Mouse (Mus musculus): Measurements from ENCODE around the gene Eif3i. TPM values are rescaled to one million over a fixed set of nuclear protein-coding genes. Genes with fewer than 3 reads are reported as not detected.

Eif3i gene
- total RNA-seq, 2 experiments from 2014 or later: 139 to 140 TPM

- intact Hi-C loops (cut with DNase I): no loop called here
- DNase-seq (ENCODE audit: low spot score in 2 of 2): no peak
Observed at GRCm38 (mm10) chr4:129580347-129580746, 20.1 kb downstream of the Eif3i start.

DNA sequence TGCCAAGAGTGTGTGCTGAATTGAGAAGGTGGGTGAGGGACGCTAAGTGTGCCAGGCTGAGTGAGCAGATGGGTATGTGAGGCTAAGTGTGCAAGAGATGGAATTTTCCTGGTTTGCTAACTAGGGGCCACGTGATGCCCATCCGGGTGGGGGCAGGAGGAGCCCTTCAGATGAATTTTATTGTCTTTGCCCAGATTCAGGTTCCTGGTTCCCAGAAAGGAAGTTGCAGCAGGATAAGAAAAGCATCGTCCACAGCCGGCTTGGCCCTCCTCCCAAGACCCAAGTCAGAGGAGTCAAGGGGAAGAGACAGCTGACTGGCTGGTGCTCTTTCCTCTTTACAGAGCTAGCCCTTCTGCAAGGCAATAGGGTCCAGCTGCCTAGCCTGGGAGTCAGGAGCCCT lies 22.0 kb downstream of the Eif3i start, which contains the start of gene Fam167b:
TSS of gene Fam167b (minus strand) at position 84 of the 400 bp plus-strand sequence.
- DNase-seq (ENCODE audit: low spot score in 2 of 2): peak in 1 of 2 experiments; percentile 21
- intact Hi-C loops (cut with DNase I): no loop called here

DNA sequence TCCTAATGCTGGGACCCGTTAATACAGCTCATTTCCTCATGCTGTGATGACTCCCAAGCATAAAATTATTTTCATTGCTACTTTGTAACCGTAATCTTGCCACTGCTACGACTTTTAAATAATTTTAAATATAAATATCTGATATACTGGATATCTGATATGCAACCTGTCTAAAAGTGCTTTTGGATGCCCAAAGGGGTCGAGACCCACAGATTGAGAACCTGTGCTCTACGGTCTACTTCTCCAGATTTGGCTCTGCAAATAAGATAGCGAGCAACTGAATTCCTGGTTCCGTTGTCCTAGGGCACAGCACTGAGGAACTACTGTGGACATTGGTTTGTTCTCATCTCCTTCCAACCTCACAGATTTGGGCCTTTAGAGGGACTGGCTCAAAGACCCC lies 22.8 kb downstream of the Eif3i start:
- intact Hi-C loops (cut with DNase I): no loop called here
- DNase-seq (ENCODE audit: low spot score in 2 of 2): no peak

DNA sequence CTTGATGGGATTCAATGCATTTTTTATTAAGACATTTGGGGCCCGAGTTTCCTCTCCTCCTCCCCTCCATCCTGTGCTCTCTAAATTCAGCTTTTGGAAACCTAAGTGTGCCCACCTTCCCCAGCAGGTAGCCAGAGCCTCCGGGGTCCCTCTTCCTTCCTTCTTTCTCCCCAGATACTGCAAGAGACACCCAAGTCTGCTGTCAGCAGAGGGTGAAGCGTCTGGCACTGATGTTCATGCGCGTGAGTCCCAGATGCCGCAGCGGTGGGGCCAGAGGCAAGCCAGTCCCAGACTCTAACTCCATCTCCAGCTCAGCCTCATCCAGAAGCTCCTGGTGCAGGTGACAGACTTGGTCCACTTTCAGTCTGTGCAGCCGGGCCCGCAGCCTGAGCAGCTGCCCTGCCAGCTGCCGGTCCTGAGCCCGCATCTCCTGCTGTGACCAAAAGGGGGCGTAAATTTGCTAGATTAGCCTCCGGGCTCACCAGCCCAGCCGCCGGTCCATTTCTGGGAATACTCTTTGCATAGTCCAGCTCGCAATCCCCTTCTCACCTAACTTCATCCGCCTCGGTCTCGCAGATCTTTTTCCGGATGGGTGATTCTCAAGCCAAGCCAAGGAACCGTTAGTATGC lies 23.5 kb downstream of the Eif3i start:
- peak; percentile 65 to 71 for DNase-seq (ENCODE audit: low spot score in 2 of 2)
- intact Hi-C loops (cut with DNase I): no loop called here

- no peak for DNase-seq (ENCODE audit: low spot score in 2 of 2)
- intact Hi-C loops (cut with DNase I): no loop called here
Observed at GRCm38 (mm10) chr4:129575171-129575844, 25.1 kb downstream of the Eif3i start.

DNA sequence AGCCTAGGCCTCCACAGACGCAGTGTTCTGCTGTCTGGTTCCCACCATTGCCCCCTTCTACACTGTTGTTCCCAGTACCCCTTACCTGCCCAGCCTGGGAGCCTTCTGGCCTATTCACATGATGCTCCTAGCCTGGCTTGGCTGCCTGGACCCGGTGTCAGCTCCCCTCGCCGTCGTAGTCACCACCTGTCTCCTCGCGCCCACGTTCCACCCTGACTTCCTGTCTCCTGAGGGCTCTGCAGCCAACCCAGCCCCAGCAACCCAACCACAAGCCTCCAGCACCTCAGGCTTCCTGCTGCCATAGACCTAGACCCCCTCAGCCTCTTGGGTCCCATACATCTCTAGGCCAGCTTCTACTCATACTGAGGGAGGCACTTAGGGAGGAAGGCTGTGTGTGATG lies 27.0 kb downstream of the Eif3i start, which contains the start of gene Lck:
TSS of gene Lck (minus strand) at position 212 of the 400 bp plus-strand sequence.
- intact Hi-C loops (cut with DNase I): no loop called here
- no peak for DNase-seq (ENCODE audit: low spot score in 2 of 2)

DNA sequence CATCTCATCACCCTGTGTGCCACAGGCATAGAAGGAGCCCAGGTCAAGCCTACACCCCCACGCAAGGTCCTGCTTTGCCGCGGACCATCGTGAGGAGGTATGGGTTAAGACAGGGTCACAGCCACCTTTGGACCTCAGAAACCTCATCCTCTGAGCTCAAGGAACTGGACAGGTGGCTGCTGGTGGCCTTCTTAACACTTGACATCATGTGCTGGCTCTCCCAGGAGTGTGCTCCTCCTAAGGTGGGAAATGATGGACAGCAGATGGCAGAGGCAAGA lies 27.4 kb downstream of the Eif3i start:
- intact Hi-C loops (cut with DNase I): no loop called here

DNA sequence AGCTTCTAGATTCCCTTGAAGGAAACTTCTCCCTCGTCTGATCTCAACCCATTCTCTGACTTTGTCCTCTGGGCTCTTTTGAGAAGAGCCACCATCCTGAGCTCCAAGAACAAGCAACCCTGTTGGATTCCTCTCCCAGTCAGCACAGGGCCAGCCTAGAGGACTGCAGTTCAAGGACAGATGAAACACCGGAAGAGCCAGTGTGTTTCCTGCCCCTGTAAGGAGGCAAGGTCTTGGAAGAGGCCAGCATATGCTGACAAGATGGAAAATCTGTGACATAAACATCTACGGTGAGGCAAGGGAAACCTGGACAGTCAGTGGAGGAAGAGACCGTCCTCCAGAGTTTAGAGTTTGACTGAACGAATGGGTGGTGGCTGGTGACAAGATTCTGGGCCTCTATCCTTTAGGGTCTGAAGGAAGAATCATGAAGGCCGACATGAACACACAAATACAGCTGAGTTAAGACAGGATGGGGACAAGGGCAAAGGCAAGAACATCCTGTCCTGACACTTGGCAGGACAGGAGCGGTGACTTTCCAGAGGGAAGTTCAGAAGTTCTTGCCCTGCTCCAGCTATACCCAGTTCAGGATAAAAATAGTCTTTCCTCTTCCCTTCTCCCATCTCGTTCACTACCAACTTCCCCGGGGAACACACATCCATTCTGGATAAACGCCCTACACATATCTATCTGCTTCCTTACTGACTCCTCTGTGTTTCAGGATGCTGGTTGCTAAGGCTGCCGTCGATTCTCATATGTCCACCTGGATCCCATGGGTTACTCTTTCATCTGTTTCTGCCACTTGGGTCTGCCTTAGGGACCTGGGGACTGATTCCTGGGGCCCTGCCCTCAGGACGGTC lies 28.0 kb downstream of the Eif3i start:
- DNase-seq (ENCODE audit: low spot score in 2 of 2): no peak
- intact Hi-C loops (cut with DNase I): no loop called here

More for the DNA sequence above, 27.4 kb downstream of the Eif3i start:
- no peak for DNase-seq (ENCODE audit: low spot score in 2 of 2)

- intact Hi-C loops (cut with DNase I): no loop called here
- DNase-seq (ENCODE audit: low spot score in 2 of 2): no peak
Observed at GRCm38 (mm10) chr4:129571551-129572084, 28.8 kb downstream of the Eif3i start.

GRCm38 (mm10) chr4:129570028-129570427 lies 30.4 kb downstream of the Eif3i start:
- intact Hi-C loops (cut with DNase I): no loop called here
- DNase-seq (ENCODE audit: low spot score in 2 of 2): no peak

- DNase-seq (ENCODE audit: low spot score in 2 of 2): no peak
- intact Hi-C loops (cut with DNase I): no loop called here
Observed at GRCm38 (mm10) chr4:129568366-129568765, 32.1 kb downstream of the Eif3i start.

GRCm38 (mm10) chr4:129565139-129565538 lies 35.3 kb downstream of the Eif3i start:
- DNase-seq (ENCODE audit: low spot score in 2 of 2): no peak
- intact Hi-C loops (cut with DNase I): no loop called here

- no peak for DNase-seq (ENCODE audit: low spot score in 2 of 2)
- intact Hi-C loops (cut with DNase I): no loop called here
Observed at GRCm38 (mm10) chr4:129563718-129564117, 36.7 kb downstream of the Eif3i start.

GRCm38 (mm10) chr4:129561184-129561583 lies 39.3 kb downstream of the Eif3i start:
- intact Hi-C loops (cut with DNase I): no loop called here
- no peak for DNase-seq (ENCODE audit: low spot score in 2 of 2)

DNA sequence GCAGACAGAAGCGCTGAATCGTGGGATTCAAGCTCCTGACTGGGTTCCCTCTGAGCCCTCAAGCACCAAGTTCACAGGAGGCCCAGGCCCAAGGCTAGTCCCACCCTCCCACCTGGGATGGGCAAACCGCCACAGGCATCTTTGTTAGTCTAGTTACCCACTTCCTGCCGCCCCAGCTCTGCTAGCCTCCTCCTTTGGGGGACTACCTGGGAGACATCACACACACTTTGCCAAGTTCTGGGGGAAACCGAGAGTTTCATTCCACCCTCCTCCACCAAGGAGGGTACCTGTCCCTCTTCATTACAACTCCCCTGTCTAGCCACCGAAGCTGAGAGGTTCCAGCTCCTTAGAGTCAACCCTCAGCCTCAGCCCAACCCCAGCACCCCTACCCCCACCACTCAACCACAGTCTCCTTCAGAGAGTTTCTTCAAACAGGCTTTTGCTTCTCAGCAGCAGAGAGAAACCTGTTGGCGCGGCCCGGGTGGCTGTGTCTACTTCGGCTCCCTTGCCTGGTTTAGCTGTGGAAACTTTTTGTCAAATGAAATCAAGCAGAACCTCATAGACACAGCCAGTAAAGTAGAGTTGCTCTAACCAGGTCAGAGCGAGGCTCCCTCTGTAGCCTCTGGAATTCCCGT lies 42.0 kb downstream of the Eif3i start:
- intact Hi-C loops (cut with DNase I): no loop called here
- DNase-seq (ENCODE audit: low spot score in 2 of 2): no peak

GRCm38 (mm10) chr4:129557256-129557808 lies 43.1 kb downstream of the Eif3i start:
- no peak for DNase-seq (ENCODE audit: low spot score in 2 of 2)
- intact Hi-C loops (cut with DNase I): no loop called here

GRCm38 (mm10) chr4:129556532-129557223 lies 43.8 kb downstream of the Eif3i start:
- intact Hi-C loops (cut with DNase I): no loop called here
- DNase-seq (ENCODE audit: low spot score in 2 of 2): peak; percentile 79 to 84

DNA sequence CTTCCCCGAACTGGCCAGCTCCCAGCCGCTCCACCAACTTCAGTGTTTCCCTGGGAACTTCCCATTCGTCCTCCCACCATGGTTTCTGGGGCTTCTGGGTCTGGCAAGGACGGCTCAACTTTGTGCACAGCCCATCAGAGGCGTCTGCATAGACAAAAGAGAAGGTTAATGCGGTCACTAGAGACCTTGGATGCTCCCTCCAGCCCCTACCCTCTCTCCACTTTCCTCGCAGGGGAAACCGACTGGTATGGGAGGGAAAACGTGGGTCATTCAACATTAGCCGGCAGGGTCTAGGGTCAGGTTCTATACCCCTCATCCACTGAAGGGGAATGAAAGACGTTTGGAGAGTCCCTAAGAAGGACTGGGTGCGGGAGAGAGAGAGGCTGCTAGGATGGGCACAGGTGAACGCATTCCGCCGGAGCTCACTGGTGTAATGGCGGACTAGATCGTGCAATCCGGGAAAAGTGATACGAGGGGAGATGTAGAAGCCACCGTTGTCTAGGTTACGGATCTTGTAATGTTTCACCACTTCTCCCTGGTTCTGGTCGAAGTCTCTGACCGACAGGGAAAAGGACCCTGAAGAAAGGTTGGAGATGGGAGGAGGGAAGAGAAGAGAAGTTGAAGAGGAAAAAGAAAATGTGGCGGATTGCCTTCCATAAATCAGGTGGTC lies 44.5 kb downstream of the Eif3i start:
- peak in 1 of 2 experiments; percentile 40 for DNase-seq (ENCODE audit: low spot score in 2 of 2)
- intact Hi-C loops (cut with DNase I): no loop called here
